Mouse (Mus musculus) liver, postnatal 0 days (tissue): ENCODE measurements around the gene Traf3ip2. TPM values are rescaled to one million over a fixed set of nuclear protein-coding genes. Genes with fewer than 3 reads are reported as not detected.

ENCODE experiments used
- ATAC-seq: fragments of 200-750 bp; cut with Nextera tagmentation; 2 replicates; pipeline ENCODE4 v1.8.0; 2017; ENCODE audit warnings: mild to moderate bottlenecking, moderate library complexity
- DNase-seq: peaks from one replicate; pipeline ENCODE4 v3.0.0-alpha.2; 2016
- H3K27ac ChIP-seq: fragments of 300-500 bp; sonication (generic); 2 replicates; pipeline ENCODE4 v1.5.1; 2014; ENCODE audit warnings: antibody characterized with exemption, moderate library complexity, mild to moderate bottlenecking, low read depth
- H3K27me3 ChIP-seq: fragments of 300-500 bp; sonication (generic); 2 replicates; pipeline ENCODE4 v1.6.1; 2014; ENCODE audit warnings: low read length, control low read depth, mixed read lengths; ENCODE audit not compliant: insufficient read depth
- H3K36me3 ChIP-seq: fragments of 300-500 bp; sonication (generic); replicated peaks from 2 replicates; pipeline ENCODE4 v1.6.1; 2014; ENCODE audit warnings: mild to moderate bottlenecking, control low read depth, low read length, moderate library complexity, mixed read lengths; ENCODE audit not compliant: insufficient read depth
- H3K4me1 ChIP-seq: fragments of 300-500 bp; sonication (generic); 2 replicates; pipeline ENCODE4 v1.6.1; 2014; ENCODE audit warnings: antibody characterized with exemption, mild to moderate bottlenecking, control low read depth; ENCODE audit not compliant: insufficient read depth
- H3K4me2 ChIP-seq: fragments of 300-500 bp; sonication (generic); 2 replicates; pipeline ENCODE4 v1.6.1; 2014; ENCODE audit warnings: low read depth, mild to moderate bottlenecking, low read length, moderate library complexity, mixed read lengths
- H3K4me3 ChIP-seq: fragments of 300-500 bp; sonication (generic); 2 replicates; pipeline ENCODE4 v1.5.1; 2014; ENCODE audit warnings: low read depth, low read length
- H3K9ac ChIP-seq: fragments of 300-500 bp; sonication (generic); replicated peaks from 2 replicates; pipeline ENCODE4 v1.6.1; 2014; ENCODE audit warnings: mild to moderate bottlenecking, moderate library complexity
- H3K9me3 ChIP-seq: fragments of 300-500 bp; sonication (generic); 2 replicates; pipeline ENCODE4 v1.6.1; 2016; ENCODE audit warnings: mild to moderate bottlenecking, control low read depth, low read length, mixed read lengths
- CTCF ChIP-seq: sonication (generic); IDR thresholded peaks from 2 replicates; pipeline ENCODE4 v1.5.1; 2016; ENCODE audit warnings: antibody characterized with exemption, low read depth
- EP300 ChIP-seq: IDR thresholded peaks from 2 replicates; pipeline ENCODE4 v1.6.1; 2016; ENCODE audit warnings: antibody characterized with exemption, low read depth, mild to moderate bottlenecking
- WGBS: fragments of 180-500 bp; shearing (Covaris S2); extraction: QIAGEN DNeasy Blood & Tissue Kit; methylation state at CpG from one replicate; pipeline ENCODE4 v1.1.7; 2014; ENCODE audit not compliant: insufficient replicate concordance; 5-methylcytosine and 5-hydroxymethylcytosine counted together
- polyA plus RNA-seq: library from polyadenylated mRNA; unstranded; fragments of >200 nt; fragmentation: Nextera tagmentation; extraction: Ambion mirVana; gene quantifications from 2 replicates; pipeline ENCODE4 v1.2.1, GENCODE M21; 2015

Gene Traf3ip2
- polyA plus RNA-seq, 1 experiment from 2014 or later = 2.3 TPM

- H3K9ac ChIP-seq = no peak overlapping the region
- no peaks in the 10 kb centered on the region for H3K36me3 ChIP-seq
- ATAC-seq (no peak), DNase-seq (no peak)
- no peak overlapping the region for H3K4me2 ChIP-seq
- H3K4me1 ChIP-seq = no peaks in the 10 kb centered on the region
- 69% methylated on average over 8 of the region's 8 CpGs for WGBS
- no peak overlapping the region for H3K4me3 ChIP-seq
- H3K9me3 ChIP-seq = peaks cover 4% of the 10 kb centered on the region; the same call in 1 of the 2 replicates
- no peaks in the 10 kb centered on the region for H3K27me3 ChIP-seq
- no peak overlapping the region for H3K27ac ChIP-seq
- TF ChIP-seq CTCF (no peak), EP300 (no peak)
These were observed 24.6 kb upstream of the Traf3ip2 start for GRCm38 (mm10) chr10:39587973-39588746.

GRCm38 (mm10) chr10:39589765-39590546 is 22.8 kb upstream of the Traf3ip2 start:
- 58% methylated on average over 19 of the region's 19 CpGs for WGBS
- TF ChIP-seq CTCF = no peak
- no peak for TF ChIP-seq EP300
- H3K4me2 ChIP-seq = no peak overlapping the region
- H3K36me3 ChIP-seq = no peaks in the 10 kb centered on the region
- no peak overlapping the region for H3K27ac ChIP-seq
- no peak overlapping the region for H3K9ac ChIP-seq
- H3K4me3 ChIP-seq = no peak overlapping the region
- H3K4me1 ChIP-seq = no peaks in the 10 kb centered on the region
- DNase-seq (no peak), ATAC-seq (no peak)
- H3K9me3 ChIP-seq = peaks cover 11% of the 10 kb centered on the region
- H3K27me3 ChIP-seq = no peaks in the 10 kb centered on the region

DNA sequence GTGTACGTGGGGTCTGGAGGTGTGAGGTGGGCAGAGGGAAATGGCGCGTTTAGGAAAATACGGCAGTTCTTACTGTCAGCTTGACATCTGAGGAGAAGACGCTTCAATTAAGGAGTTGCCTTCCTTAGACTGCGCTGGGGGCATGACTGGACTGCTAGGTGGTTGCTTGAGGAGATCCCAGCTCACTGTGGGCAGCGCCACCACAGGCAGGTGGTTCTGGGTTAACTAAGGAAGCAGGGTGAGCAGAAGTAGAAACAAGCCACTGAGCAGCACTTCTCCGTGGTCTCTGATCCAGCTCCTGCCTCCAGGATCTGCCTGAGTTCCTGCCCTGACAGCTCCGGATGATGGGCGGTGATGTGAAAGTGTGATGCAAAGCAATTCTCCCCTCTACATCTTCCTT is 22.1 kb upstream of the Traf3ip2 start:
- TF ChIP-seq EP300 (no peak), CTCF (no peak)
- 76% methylated on average over 10 of the region's 10 CpGs for WGBS
- Histone ChIP-seq H3K36me3 (no peaks in the 10 kb centered on the region), H3K4me1 (no peaks in the 10 kb centered on the region), H3K4me2 (no peak overlapping the region), H3K27me3 (no peaks in the 10 kb centered on the region), H3K9me3 (peaks cover 11% of the 10 kb centered on the region), H3K27ac (no peak overlapping the region), H3K4me3 (no peak overlapping the region), H3K9ac (no peak overlapping the region)
- ATAC-seq (no peak), DNase-seq (no peak)

GRCm38 (mm10) chr10:39592501-39592900 is 20.2 kb upstream of the Traf3ip2 start:
- no peaks in the 10 kb centered on the region for H3K4me1 ChIP-seq
- H3K27ac ChIP-seq = no peak overlapping the region
- peaks cover 11% of the 10 kb centered on the region for H3K9me3 ChIP-seq
- H3K9ac ChIP-seq = no peak overlapping the region
- no peaks in the 10 kb centered on the region for H3K36me3 ChIP-seq
- no peak for DNase-seq
- no peaks in the 10 kb centered on the region for H3K27me3 ChIP-seq
- WGBS = 84% methylated on average over 4 of the region's 4 CpGs
- no peak for TF ChIP-seq CTCF
- no peak for TF ChIP-seq EP300
- no peak overlapping the region for H3K4me3 ChIP-seq
- ATAC-seq = no peak
- no peak overlapping the region for H3K4me2 ChIP-seq

DNA sequence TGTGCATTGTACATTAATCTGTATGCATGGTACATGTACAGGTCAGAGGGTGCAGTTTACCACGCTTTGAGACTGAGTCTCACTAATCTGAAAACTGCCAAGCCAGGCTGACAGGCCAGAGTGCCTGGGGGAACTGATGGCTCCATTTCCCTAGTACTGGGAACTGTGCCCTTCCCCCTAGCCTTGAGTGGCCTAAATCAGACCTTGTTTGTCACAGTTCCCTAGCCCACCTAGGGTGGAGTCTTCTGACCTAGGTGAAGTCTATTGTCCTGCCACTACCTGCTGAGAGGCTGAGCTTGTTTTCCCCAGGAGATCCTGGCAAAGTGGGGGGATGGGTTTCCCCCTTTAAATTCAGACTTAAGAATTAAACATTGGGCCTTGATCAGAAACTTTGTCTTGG is 18.0 kb upstream of the Traf3ip2 start:
- ATAC-seq (no peak), DNase-seq (no peak)
- Histone ChIP-seq H3K4me1 (no peaks in the 10 kb centered on the region), H3K36me3 (no peaks in the 10 kb centered on the region), H3K9me3 (peaks cover 11% of the 10 kb centered on the region), H3K4me3 (no peak overlapping the region), H3K27me3 (no peaks in the 10 kb centered on the region), H3K4me2 (no peak overlapping the region), H3K9ac (no peak overlapping the region), H3K27ac (no peak overlapping the region)
- WGBS = 50% methylated on average over 1 of the region's 1 CpGs
- TF ChIP-seq EP300 = no peak
- TF ChIP-seq CTCF = no peak

GRCm38 (mm10) chr10:39595862-39596261 is 16.9 kb upstream of the Traf3ip2 start:
- WGBS = 36% methylated on average over 3 of the region's 3 CpGs
- DNase-seq = no peak
- H3K4me3 ChIP-seq = no peak overlapping the region
- H3K27ac ChIP-seq = no peak overlapping the region
- H3K36me3 ChIP-seq = no peaks in the 10 kb centered on the region
- H3K4me1 ChIP-seq = no peaks in the 10 kb centered on the region
- no peak overlapping the region for H3K9ac ChIP-seq
- ATAC-seq = no peak
- H3K27me3 ChIP-seq = no peaks in the 10 kb centered on the region
- H3K4me2 ChIP-seq = no peak overlapping the region
- H3K9me3 ChIP-seq = peaks cover 11% of the 10 kb centered on the region
- no peak for TF ChIP-seq CTCF
- TF ChIP-seq EP300 = no peak
